Mouse (Mus musculus) hindbrain, embryonic 12.5 days (tissue): ENCODE results near the gene Acd. TPM values are rescaled to one million over a fixed set of nuclear protein-coding genes. Genes with fewer than 3 reads are reported as not detected.

ENCODE experiments used
- ATAC-seq: fragments of 200-750 bp; cut with Nextera tagmentation; 2 replicates; pipeline ENCODE4 v1.8.0; 2017; ENCODE audit warnings: moderate TSS enrichment; ENCODE audit not compliant: low FRiP score
- H3K27ac ChIP-seq: fragments of 300-500 bp; sonication (generic); 2 replicates; pipeline ENCODE4 v1.5.1; 2016; ENCODE audit warnings: mild to moderate bottlenecking
- H3K27me3 ChIP-seq: fragments of 300-500 bp; sonication (generic); 2 replicates; pipeline ENCODE4 v1.6.1; 2016; ENCODE audit warnings: mild to moderate bottlenecking
- H3K36me3 ChIP-seq: fragments of 300-500 bp; sonication (generic); 2 replicates; pipeline ENCODE4 v1.6.1; 2016; ENCODE audit warnings: mild to moderate bottlenecking
- H3K4me1 ChIP-seq: fragments of 300-500 bp; sonication (generic); 2 replicates; pipeline ENCODE4 v1.6.1; 2016
- H3K4me2 ChIP-seq: fragments of 300-500 bp; sonication (generic); replicated peaks from 2 replicates; pipeline ENCODE4 v1.6.1; 2016; ENCODE audit warnings: mild to moderate bottlenecking
- H3K4me3 ChIP-seq: fragments of 300-500 bp; sonication (generic); 2 replicates; pipeline ENCODE4 v1.5.1; 2016; ENCODE audit warnings: mild to moderate bottlenecking
- H3K9ac ChIP-seq: fragments of 300-500 bp; sonication (generic); 2 replicates; pipeline ENCODE4 v1.6.1; 2016; ENCODE audit warnings: mild to moderate bottlenecking, moderate library complexity
- H3K9me3 ChIP-seq: fragments of 300-500 bp; sonication (generic); replicated peaks from 2 replicates; pipeline ENCODE4 v1.6.1; 2016; ENCODE audit warnings: mild to moderate bottlenecking
- WGBS: fragments of 180-500 bp; shearing (Covaris S2); methylation state at CpG from one replicate; pipeline ENCODE4 v1.1.7; 2016; 5-methylcytosine and 5-hydroxymethylcytosine counted together
- polyA plus RNA-seq: library from polyadenylated mRNA; unstranded; fragments of >200 nt; fragmentation: Nextera tagmentation; extraction: Ambion mirVana; gene quantifications from 2 replicates; pipeline ENCODE4 v1.2.1, GENCODE M21; 2016

Acd gene
- 79.1 and 88.0 TPM in 2 replicates for polyA plus RNA-seq

DNA sequence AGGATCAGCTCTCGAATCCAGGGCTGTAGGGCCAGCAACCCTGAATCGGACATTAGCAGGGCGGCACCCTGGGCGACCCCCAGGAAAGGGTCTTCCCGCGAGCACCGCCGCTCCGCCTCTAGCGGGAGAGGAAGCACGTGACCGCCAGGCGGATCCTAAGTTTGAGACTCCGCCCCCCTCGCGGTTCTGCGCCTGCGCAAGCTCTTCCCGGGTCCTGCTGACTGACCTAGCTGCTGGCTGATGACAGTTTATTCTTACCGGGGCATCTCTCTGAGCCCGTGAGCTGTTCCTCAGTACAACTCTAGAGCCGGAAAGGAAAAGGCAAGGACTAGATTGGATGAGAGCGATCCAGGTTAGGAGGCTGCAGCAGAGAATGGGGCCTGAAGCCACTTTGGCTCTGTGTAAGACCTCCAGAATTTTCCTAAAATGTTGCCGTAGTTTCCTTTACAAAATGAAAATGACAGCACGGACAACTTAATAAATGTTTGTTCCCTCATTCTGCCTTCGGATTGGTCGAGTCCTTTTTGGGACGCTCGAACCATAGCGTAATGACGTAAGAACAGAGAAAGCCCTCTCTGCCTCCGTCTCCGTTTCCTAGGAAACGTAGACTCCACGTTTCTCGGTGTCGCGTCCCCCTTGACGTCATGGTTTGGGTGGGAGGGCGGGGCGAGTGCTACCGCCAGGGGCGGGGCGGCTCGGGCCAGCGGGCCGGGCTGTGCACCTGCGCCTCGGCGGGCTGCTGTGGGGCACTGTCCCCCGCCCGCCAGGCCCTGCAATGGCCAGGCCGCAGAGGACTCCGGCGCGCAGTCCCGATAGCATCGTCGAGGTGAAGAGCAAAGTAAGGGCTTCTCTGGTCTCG lies at the start of gene Acd, which contains the start of gene Pard6a:
Gene Acd (minus strand): TSS at position 137 of the 859 bp plus-strand sequence.
Gene Pard6a (plus strand): TSS at position 183 of the 859 bp plus-strand sequence.
- Histone ChIP-seq H3K9me3 (no peaks in the 10 kb centered on the region), H3K9ac (peak within 1 kb of the TSS; percentile 73), H3K27me3 (no peaks in the 10 kb centered on the region), H3K27ac (peak within 1 kb of the TSS; percentile 92), H3K36me3 (peaks cover 50% of the 10 kb centered on the region), H3K4me1 (peaks cover 23% of the 10 kb centered on the region), H3K4me2 (peak within 1 kb of the TSS; percentile 90), H3K4me3 (peak within 1 kb of the TSS; percentile 54)
- ATAC-seq: peak; percentile 81
- under 1% methylated on average over 60 of the region's 60 CpGs for WGBS

DNA sequence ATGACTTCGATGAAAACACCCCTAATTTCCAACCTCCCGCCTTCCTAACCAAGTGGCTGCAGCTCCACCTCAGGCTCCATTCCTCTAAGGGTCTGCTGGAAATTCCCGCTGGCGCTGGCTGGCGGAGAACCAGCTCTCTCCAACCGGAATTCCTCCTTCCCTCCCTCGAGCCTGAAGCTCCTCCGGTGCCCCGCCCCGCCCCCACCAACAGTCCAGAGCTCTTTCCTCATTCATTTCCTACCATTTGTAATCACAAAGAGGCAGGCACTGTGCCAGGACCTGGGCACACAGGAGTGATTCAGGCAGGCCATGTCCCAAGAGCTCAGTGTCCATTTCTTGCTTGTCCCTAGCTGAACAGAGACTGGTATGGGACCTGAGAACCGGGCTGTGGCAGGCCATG lies 49.7 kb upstream of the Acd start:
- peaks cover 25% of the 10 kb centered on the region for H3K4me1 ChIP-seq
- H3K4me3 ChIP-seq: no peak overlapping the region
- ATAC-seq: peak; percentile 52; the same call in 1 of the 2 replicates
- no peaks in the 10 kb centered on the region for H3K9me3 ChIP-seq
- H3K27me3 ChIP-seq: no peaks in the 10 kb centered on the region
- 0 out of 2 replicates have a peak overlapping the region, but pooled peaks have one; percentile 35 for H3K27ac ChIP-seq
- peak overlapping the region; percentile 30 for H3K4me2 ChIP-seq
- 12% methylated on average over 11 of the region's 11 CpGs for WGBS
- H3K36me3 ChIP-seq: no peaks in the 10 kb centered on the region
- H3K9ac ChIP-seq: no peak overlapping the region

DNA sequence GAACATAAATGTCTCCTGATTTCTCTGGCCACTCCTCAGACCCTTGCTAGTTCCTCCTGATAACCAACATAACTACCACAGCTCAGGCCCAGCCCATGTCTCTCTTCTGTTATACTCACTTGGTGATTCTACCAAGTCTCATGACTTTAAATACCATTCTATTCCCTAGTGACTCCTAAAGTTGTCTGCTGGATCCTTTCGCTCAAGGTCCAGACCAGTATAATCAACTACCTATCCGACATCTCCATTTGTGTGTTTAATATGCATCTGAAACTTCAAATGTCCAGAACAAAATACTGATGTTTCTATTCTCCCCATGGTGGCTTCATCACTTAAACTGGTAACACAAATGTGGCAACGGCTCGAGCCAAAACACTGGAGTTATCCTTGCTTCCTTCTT lies 42.4 kb upstream of the Acd start:
- no peak for ATAC-seq
- no peak overlapping the region for H3K9ac ChIP-seq
- WGBS: 82% methylated on average over 4 of the region's 4 CpGs

GRCm38 (mm10) chr8:105739216-105739615 lies 38.3 kb upstream of the Acd start:
- ATAC-seq: no peak
- no peak overlapping the region for H3K27ac ChIP-seq
- no peaks in the 10 kb centered on the region for H3K27me3 ChIP-seq
- H3K9me3 ChIP-seq: no peaks in the 10 kb centered on the region
- 95% methylated on average over 5 of the region's 5 CpGs for WGBS
- H3K9ac ChIP-seq: no peak overlapping the region
- H3K4me2 ChIP-seq: no peak overlapping the region
- H3K4me3 ChIP-seq: no peak overlapping the region
- H3K4me1 ChIP-seq: no peaks in the 10 kb centered on the region
- H3K36me3 ChIP-seq: 0 out of 2 replicates have a peak, but pooled peaks cover 4% of the 10 kb centered on the region

More for the DNA sequence above, 42.4 kb upstream of the Acd start:
- Histone ChIP-seq H3K27ac (no peak overlapping the region), H3K4me3 (no peak overlapping the region), H3K4me2 (no peak overlapping the region), H3K4me1 (no peaks in the 10 kb centered on the region), H3K9me3 (no peaks in the 10 kb centered on the region), H3K27me3 (no peaks in the 10 kb centered on the region), H3K36me3 (no peaks in the 10 kb centered on the region)

- no peaks in the 10 kb centered on the region for H3K9me3 ChIP-seq
- no peaks in the 10 kb centered on the region for H3K27me3 ChIP-seq
- ATAC-seq: no peak
- WGBS: 95% methylated on average over 5 of the region's 5 CpGs
- no peak overlapping the region for H3K27ac ChIP-seq
- H3K36me3 ChIP-seq: peaks cover 16% of the 10 kb centered on the region
- H3K4me3 ChIP-seq: no peak overlapping the region
- no peak overlapping the region for H3K4me2 ChIP-seq
- no peak overlapping the region for H3K9ac ChIP-seq
- no peaks in the 10 kb centered on the region for H3K4me1 ChIP-seq
Measured at GRCm38 (mm10) chr8:105732186-105732585, 31.3 kb upstream of the Acd start.

- no peaks in the 10 kb centered on the region for H3K9me3 ChIP-seq
- H3K36me3 ChIP-seq: peaks cover 43% of the 10 kb centered on the region
- H3K9ac ChIP-seq: no peak overlapping the region
- ATAC-seq: no peak
- no peak overlapping the region for H3K4me3 ChIP-seq
- no peak overlapping the region for H3K27ac ChIP-seq
- WGBS: 85% methylated on average over 18 of the region's 18 CpGs
- H3K27me3 ChIP-seq: no peaks in the 10 kb centered on the region
- no peak overlapping the region for H3K4me2 ChIP-seq
- H3K4me1 ChIP-seq: no peaks in the 10 kb centered on the region
Measured at GRCm38 (mm10) chr8:105727397-105728124, 26.7 kb upstream of the Acd start.

DNA sequence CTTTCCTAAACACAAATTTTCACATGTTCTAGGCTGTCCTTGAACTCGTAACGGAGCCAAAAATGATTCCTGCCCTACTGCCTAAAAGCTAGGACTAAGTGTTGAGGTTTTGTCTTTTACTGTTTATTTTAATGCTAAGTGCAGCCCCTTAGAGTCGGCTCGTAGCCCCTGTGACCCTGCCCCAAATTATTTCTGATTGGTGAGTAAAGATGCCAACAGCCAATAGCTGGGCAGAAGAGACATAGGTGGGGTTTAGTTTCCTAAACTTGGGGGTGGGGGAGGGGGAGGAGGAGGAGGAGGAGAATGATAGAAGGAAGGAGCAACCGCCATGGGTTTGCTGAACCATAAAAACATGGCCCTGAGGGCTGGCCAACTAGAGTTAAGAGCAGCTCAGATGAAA lies 24.8 kb upstream of the Acd start:
- no peak for ATAC-seq

GRCm38 (mm10) chr8:105722861-105723260 lies 22.0 kb upstream of the Acd start:
- no peak for ATAC-seq
- no peaks in the 10 kb centered on the region for H3K27me3 ChIP-seq
- peaks cover 42% of the 10 kb centered on the region for H3K36me3 ChIP-seq
- no peak overlapping the region for H3K4me2 ChIP-seq
- no peak overlapping the region for H3K4me3 ChIP-seq
- no peak overlapping the region for H3K27ac ChIP-seq
- WGBS: 93% methylated on average over 9 of the region's 9 CpGs
- no peaks in the 10 kb centered on the region for H3K9me3 ChIP-seq
- H3K4me1 ChIP-seq: no peaks in the 10 kb centered on the region
- no peak overlapping the region for H3K9ac ChIP-seq

More for the DNA sequence above, 24.8 kb upstream of the Acd start:
- Histone ChIP-seq H3K9me3 (no peaks in the 10 kb centered on the region), H3K4me3 (no peak overlapping the region), H3K9ac (no peak overlapping the region), H3K27me3 (no peaks in the 10 kb centered on the region), H3K4me1 (no peaks in the 10 kb centered on the region), H3K36me3 (peaks cover 47% of the 10 kb centered on the region), H3K4me2 (no peak overlapping the region), H3K27ac (no peak overlapping the region)
- WGBS: 84% methylated on average over 5 of the region's 5 CpGs

GRCm38 (mm10) chr8:105719637-105720036 lies 18.7 kb upstream of the Acd start:
- no peak overlapping the region for H3K4me3 ChIP-seq
- H3K4me1 ChIP-seq: no peaks in the 10 kb centered on the region
- H3K27ac ChIP-seq: no peak overlapping the region
- WGBS: 87% methylated on average over 4 of the region's 4 CpGs
- no peak overlapping the region for H3K4me2 ChIP-seq
- ATAC-seq: no peak
- no peaks in the 10 kb centered on the region for H3K27me3 ChIP-seq
- no peak overlapping the region for H3K9ac ChIP-seq
- peaks cover 44% of the 10 kb centered on the region for H3K36me3 ChIP-seq
- no peaks in the 10 kb centered on the region for H3K9me3 ChIP-seq

- Histone ChIP-seq H3K9ac (no peak overlapping the region), H3K27me3 (no peaks in the 10 kb centered on the region), H3K4me2 (no peak overlapping the region), H3K4me3 (no peak overlapping the region), H3K27ac (no peak overlapping the region), H3K4me1 (no peaks in the 10 kb centered on the region), H3K9me3 (no peaks in the 10 kb centered on the region), H3K36me3 (peaks cover 28% of the 10 kb centered on the region)
- 94% methylated on average over 15 of the region's 15 CpGs for WGBS
- ATAC-seq: no peak
Measured at GRCm38 (mm10) chr8:105716302-105716945, 15.5 kb upstream of the Acd start.

- no peak for ATAC-seq
- Histone ChIP-seq H3K27ac (no peak overlapping the region), H3K27me3 (no peaks in the 10 kb centered on the region), H3K4me1 (no peaks in the 10 kb centered on the region), H3K36me3 (peaks cover 24% of the 10 kb centered on the region), H3K9ac (no peak overlapping the region), H3K9me3 (no peaks in the 10 kb centered on the region), H3K4me2 (no peak overlapping the region), H3K4me3 (no peak overlapping the region)
- 78% methylated on average over 6 of the region's 6 CpGs for WGBS
Measured at GRCm38 (mm10) chr8:105715042-105715441, 14.1 kb upstream of the Acd start.

GRCm38 (mm10) chr8:105714139-105714538 lies 13.2 kb upstream of the Acd start:
- no peaks in the 10 kb centered on the region for H3K27me3 ChIP-seq
- peaks cover 24% of the 10 kb centered on the region for H3K36me3 ChIP-seq
- no peak overlapping the region for H3K4me2 ChIP-seq
- no peaks in the 10 kb centered on the region for H3K9me3 ChIP-seq
- ATAC-seq: no peak
- no peak overlapping the region for H3K4me3 ChIP-seq
- H3K4me1 ChIP-seq: no peaks in the 10 kb centered on the region
- H3K27ac ChIP-seq: no peak overlapping the region
- H3K9ac ChIP-seq: no peak overlapping the region
- 12% methylated on average over 3 of the region's 3 CpGs for WGBS
